Mouse (Mus musculus) WW6 (cell line): ENCODE measurements around the gene Garnl3.

Experiments used
- DNase-seq: peaks from one replicate; pipeline ENCODE4 v3.0.0-alpha.2; 2013; ENCODE audit warnings: low read depth, low spot score

The Garnl3 gene

GRCm38 (mm10) chr2:33089356-33090032, 42.0 kb downstream of the Garnl3 start:
- DNase-seq, result no peak

GRCm38 (mm10) chr2:33086671-33087363, 44.6 kb downstream of the Garnl3 start:
- no peak for DNase-seq

- DNase-seq, result no peak
Observed at GRCm38 (mm10) chr2:33086016-33086596, 45.3 kb downstream of the Garnl3 start.

- DNase-seq, result no peak
Observed at GRCm38 (mm10) chr2:33084221-33084620, 47.2 kb downstream of the Garnl3 start.

- no peak for DNase-seq
Observed at GRCm38 (mm10) chr2:33080166-33080565, 51.3 kb downstream of the Garnl3 start.

DNA sequence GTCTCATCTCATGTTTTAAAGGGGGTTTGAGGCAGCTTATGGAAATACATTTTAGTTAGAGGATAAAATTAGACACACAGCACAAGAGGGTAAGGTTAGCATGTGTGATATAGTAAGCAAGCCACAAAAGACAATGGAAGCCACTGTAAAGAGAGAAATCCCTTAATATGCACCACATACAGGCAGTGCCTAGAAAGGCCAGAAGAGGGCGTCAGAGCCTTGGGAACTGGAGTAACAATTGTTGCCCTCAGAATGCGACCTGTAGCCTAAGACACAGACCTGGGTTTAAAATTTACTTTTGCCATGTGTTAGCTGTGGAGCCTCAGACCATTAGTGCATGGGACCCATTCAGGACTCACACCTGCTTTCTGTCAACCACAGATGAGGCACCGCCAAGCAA, 54.2 kb downstream of the Garnl3 start:
- DNase-seq, result peak; percentile 18

- peak; percentile 18 for DNase-seq
Observed at GRCm38 (mm10) chr2:33074931-33075330, 56.5 kb downstream of the Garnl3 start.

- no peak for DNase-seq
Observed at GRCm38 (mm10) chr2:33074188-33074587, 57.3 kb downstream of the Garnl3 start.

DNA sequence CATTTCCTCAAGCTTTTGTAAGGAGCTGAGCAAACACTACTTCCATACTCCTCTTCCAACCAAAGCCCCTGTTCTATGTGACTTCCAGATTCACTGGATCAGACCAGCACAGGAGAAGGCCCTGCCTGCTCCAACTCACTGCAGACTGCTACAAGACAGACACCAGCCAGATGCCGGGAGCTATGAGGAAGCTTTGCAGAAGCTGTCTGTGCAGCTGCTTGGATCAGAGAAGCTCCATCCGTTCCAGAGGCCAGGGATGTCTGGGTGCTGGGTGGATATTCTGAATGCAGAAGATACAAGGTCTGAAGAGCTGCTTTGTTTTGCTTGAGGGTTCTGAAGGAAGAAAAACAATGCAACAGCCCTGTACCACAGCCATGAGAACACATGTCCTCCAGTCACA, 59.1 kb downstream of the Garnl3 start:
- DNase-seq, result no peak

DNA sequence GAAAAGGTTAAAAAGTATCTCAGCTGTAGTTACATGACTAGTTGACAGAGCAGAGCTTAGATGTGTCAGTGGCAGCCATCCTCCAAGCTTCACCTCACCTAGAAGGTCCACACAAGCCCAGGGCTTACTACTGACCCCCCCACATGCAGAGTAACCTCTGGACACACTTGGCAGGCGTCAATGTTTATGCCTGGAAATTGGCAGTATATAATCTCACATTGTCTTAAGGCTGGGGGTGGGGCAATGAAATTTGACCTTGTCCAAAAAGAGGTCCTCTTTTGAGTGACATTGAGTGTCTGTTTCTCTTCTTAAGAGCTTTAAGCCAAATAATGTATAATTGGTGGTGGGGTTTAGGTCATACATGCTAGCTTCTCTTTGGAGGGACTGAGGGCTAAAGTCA, 65.8 kb downstream of the Garnl3 start:
- no peak for DNase-seq

DNA sequence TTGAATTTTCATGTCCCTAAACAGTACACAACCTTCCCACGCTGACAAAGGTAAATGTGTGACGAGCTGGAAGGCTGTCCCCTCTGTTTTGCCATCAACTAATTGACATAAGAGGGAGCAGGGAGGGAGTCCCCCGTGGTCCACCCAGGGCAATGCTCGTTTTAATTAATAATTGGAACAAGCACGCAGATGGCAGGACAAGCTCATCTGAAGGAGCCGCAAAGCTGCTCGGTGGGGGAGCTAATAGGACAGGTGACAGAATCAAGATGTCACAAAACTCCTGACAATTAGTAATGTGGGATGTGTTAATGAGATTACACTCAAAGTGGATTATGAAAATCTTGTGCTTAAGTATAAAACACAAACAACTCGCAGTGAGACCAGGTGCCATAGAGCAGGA, 68.7 kb downstream of the Garnl3 start:
- DNase-seq, result no peak

DNA sequence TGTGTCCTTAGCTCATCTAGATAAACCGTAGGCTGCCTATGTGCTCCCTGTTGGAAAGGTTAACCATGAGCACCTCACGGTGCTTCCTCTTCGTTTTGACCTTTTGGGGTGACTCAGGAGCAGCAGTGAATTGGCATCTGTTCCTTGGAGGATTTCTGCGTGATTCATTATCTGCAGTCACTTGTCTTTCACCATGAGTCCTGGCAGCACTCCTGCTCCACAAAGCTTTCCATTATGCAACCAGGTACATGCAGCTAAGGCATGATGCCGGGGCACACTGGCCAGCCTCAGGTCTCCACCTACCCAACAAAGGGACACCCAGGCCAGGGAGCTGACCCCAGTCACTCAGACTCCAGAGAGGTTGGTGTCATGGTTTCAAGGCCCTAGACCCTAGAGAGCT, 72.5 kb downstream of the Garnl3 start:
- no peak for DNase-seq

- DNase-seq, result no peak
Observed at GRCm38 (mm10) chr2:33057514-33057913, 73.9 kb downstream of the Garnl3 start.

DNA sequence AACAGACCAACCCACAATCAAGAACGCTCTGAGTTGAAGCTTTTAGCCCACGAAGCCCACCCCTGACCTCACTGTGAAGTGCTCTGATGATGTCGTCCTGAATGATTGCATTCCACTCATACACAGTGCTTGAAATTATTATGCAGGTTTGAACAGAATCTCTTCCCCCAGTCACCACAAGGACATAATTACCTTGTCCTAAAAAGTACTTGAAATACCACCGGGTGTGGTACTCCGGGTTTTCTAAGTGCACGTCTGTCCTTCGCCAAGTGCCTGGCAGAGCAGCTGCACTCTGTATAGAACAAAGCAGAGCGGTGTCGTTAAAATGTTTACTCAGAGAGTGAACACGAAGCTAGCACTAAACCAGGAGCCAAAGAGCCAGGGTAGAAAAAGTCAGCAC, 77.5 kb downstream of the Garnl3 start:
- no peak for DNase-seq

DNA sequence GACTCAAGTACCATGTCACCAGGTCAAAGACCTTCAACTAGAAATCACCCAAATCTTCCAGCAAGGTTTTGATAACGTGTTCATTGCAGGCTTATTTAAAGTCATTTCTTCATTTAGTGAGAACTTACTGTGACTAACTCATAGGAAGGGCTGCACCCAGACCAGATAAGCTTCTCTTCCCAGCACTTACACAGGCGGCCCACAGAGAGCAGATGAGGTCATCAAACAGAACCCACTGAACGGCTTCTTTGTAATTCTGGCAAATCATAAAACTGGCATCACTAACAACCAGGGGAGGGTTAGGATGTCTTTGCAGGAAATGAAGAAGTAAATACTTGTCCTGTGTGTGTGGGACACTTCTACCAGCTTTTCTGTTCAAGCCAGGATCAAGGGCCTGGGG, 84.1 kb downstream of the Garnl3 start:
- no peak for DNase-seq

DNA sequence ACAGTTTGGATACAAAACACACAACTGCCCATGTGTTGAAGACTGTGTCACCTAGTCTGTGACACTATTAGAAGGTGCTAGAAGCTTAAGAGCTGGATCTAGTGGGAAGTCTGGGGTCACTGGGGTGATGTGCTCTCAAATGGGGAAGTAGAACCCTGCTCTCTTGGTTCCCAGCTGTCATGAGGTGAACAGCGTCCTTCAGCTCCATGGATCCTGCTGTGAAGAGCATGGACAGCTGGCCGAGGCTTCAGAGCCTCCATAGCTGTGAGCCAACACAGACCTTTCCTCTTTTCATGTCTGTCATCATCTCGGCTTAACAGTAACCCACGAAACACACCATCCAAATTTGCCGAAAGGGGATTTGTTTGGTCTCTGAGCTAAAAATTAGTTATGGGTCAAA, 84.5 kb downstream of the Garnl3 start:
- DNase-seq, result no peak

- no peak for DNase-seq
Observed at GRCm38 (mm10) chr2:33045899-33046298, 85.6 kb downstream of the Garnl3 start.

- DNase-seq, result no peak
Observed at GRCm38 (mm10) chr2:33042781-33043180, 88.7 kb downstream of the Garnl3 start.

DNA sequence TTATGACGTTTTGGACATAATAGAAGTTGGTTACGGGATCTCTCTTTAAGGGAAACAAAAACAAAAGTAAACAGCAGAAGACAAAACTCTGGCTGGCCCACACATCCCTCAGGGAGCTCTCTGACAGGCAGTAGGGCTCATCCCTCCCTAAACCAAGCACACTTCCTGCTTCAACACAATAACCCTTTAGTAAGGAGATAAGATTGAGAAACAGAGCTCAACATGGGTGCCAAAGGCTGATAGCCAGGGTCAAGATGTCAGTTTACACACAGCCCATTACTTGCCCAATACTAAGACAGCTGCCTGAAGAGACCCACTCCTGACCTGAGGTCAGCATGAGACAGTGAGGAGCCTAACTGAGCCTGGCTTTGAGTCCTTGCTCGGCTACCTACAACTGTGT, 89.9 kb downstream of the Garnl3 start:
- no peak for DNase-seq

GRCm38 (mm10) chr2:33037429-33037828, 94.0 kb downstream of the Garnl3 start:
- DNase-seq, result no peak

GRCm38 (mm10) chr2:33035297-33035696, 96.2 kb downstream of the Garnl3 start:
- DNase-seq, result no peak

DNA sequence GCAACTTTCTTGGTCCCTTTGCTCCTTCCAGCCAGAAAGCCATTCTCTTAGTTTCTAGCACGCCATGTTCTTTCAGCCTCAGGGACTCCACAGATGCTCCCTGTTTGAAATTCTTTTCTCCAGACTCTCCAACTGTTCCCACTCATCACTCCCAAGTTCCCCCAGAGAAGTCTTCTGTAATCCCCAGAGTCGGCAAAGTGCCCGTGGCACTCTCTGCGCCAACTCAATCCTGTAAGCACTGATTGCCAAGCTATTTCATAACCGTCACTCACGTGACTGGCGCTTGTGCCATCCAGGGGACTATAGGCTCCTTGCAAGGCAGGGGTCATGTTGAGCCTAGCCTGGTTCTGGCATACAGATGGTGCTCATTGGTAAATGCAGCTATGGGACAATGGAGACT, 98.2 kb downstream of the Garnl3 start:
- DNase-seq, result no peak

DNA sequence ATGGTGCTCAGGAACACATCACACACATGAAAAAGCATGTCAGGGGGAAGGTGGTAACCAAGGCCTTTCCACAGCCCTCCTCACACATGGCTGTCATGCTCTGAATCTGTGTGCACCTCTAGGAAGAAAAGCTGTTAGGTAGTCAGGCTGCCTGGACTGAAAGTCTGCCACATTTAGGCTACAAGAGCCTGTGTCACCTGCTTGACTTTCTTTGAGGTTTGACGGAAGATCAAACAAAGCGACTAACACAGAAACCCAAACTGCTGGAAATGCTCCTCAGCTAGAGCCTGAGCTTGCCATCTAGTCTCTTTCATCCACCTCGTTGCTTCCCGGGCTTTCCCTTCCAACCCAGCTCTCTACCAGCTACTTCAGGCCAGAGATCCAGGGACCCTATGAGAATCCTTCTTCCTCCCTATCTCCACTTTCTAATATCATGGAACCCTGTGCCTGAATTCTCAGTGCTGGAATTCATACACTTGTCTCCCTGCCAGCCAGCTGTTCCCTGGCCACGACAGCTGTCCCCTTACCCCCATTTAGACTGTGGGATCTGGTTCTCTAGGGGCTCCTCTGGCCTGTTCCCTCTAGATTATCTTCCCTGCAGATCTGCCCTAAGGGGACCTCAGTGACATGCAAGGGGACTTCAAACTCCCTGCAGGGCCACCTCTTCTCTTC, 98.9 kb downstream of the Garnl3 start:
- no peak for DNase-seq
